Mouse (Mus musculus) thymus, postnatal 0 days (tissue): ENCODE results near the gene Prl3d2. TPM values are rescaled to one million over a fixed set of nuclear protein-coding genes. Genes with fewer than 3 reads are reported as not detected.
"Not testable (repeated sequence)": the region's sequence is repeated elsewhere in the genome, so short reads cannot be mapped to it uniquely, and the experiment has no call there.

ENCODE experiments used
- DNase-seq: peaks from one replicate; pipeline ENCODE4 v3.0.0-alpha.2; 2015; ENCODE audit warnings: low spot score
- polyA plus RNA-seq: library from polyadenylated mRNA; unstranded; fragments of >200 nt; fragmentation: Nextera tagmentation; extraction: Ambion mirVana; gene quantifications from 2 replicates; pipeline ENCODE4 v1.2.1, GENCODE M21; 2015

Gene Prl3d2
- polyA plus RNA-seq = not detected in 2 replicates

GRCm38 (mm10) chr13:27121398-27121797 is at the start of gene Prl3d2:
Gene Prl3d2 (plus strand): TSS chr13:27121698.
- not testable (repeated sequence) for DNase-seq

GRCm38 (mm10) chr13:27093890-27094289 is 27.6 kb upstream of the Prl3d2 start, which contains the start of gene Prl3d1:
Gene Prl3d1 (plus strand): TSS chr13:27094190.
- DNase-seq = not testable (repeated sequence)

GRCm38 (mm10) chr13:27148264-27148663 is 26.8 kb downstream of the Prl3d2 start:
- no peak for DNase-seq

GRCm38 (mm10) chr13:27156490-27156889 is 35.0 kb downstream of the Prl3d2 start, which contains the start of gene Prl3d3:
Gene Prl3d3 (plus strand): TSS chr13:27156790.
- DNase-seq = not testable (repeated sequence)

Other genes starting within 250 kb of the Prl3d2 start
- gene Prl, start 64.1 kb upstream of the Prl3d2 start, polyA plus RNA-seq = not detected in 2 replicates
- not detected in 2 replicates for gene Prl3d1, start 27.5 kb upstream of the Prl3d2 start, polyA plus RNA-seq
- gene Prl3d3, start 35.1 kb downstream of the Prl3d2 start, polyA plus RNA-seq = not detected in 2 replicates
- gene Prl3c1, start 75.0 kb downstream of the Prl3d2 start, polyA plus RNA-seq = not detected in 2 replicates
- gene Prl3b1, start 120.1 kb downstream of the Prl3d2 start, polyA plus RNA-seq = 0.19 and 0.42 TPM in 2 replicates
- gene Prl3a1, start 137.7 kb downstream of the Prl3d2 start, polyA plus RNA-seq = not detected in 2 replicates
- gene Prl6a1, start 190.9 kb downstream of the Prl3d2 start, polyA plus RNA-seq = not detected in 2 replicates
- gene Prl8a2, start 224.0 kb downstream of the Prl3d2 start, polyA plus RNA-seq = 0.16 and 0.18 TPM in 2 replicates